Mouse (Mus musculus): ENCODE measurements at regions not wholly inside any gene's neighbourhood (a gene's known extent, or its start where the extent isn't known, plus 50 kb on each side); places are given as distances from the start of the nearest gene placed in this dataset.

GRCm38 (mm10) chr11:57432299-57432698, 86.1 kb downstream of the Fam114a2 start:
- no peak for DNase-seq (ENCODE audit: low spot score in 2 of 2)

GRCm38 (mm10) chr11:57431886-57432285, 86.5 kb downstream of the Fam114a2 start:
- DNase-seq (ENCODE audit: low spot score in 2 of 2), result no peak

- DNase-seq (ENCODE audit: low spot score in 2 of 2), result peak in 1 of 2 experiments; percentile 10
These were observed 92.2 kb downstream of the Fam114a2 start for GRCm38 (mm10) chr11:57426046-57426805.

- DNase-seq (ENCODE audit: low spot score in 2 of 2), result no peak
These were observed 99.0 kb downstream of the Fam114a2 start for GRCm38 (mm10) chr11:57419416-57419815.

- DNase-seq (ENCODE audit: low spot score in 2 of 2), result no peak
These were observed 102.4 kb downstream of the Fam114a2 start for GRCm38 (mm10) chr11:57416011-57416410.

- DNase-seq (ENCODE audit: low spot score in 2 of 2), result no peak
These were observed 103.2 kb downstream of the Fam114a2 start for GRCm38 (mm10) chr11:57415167-57415566.

- no peak for DNase-seq (ENCODE audit: low spot score in 2 of 2)
These were observed 103.7 kb downstream of the Fam114a2 start for GRCm38 (mm10) chr11:57414697-57415096.

GRCm38 (mm10) chr11:57413271-57413670, 105.1 kb downstream of the Fam114a2 start:
- DNase-seq (ENCODE audit: low spot score in 2 of 2), result no peak

- no peak for DNase-seq (ENCODE audit: low spot score in 2 of 2)
These were observed 105.7 kb downstream of the Fam114a2 start for GRCm38 (mm10) chr11:57412766-57413165.

- peak in 1 of 2 experiments; percentile 9 for DNase-seq (ENCODE audit: low spot score in 2 of 2)
These were observed 114.2 kb downstream of the Fam114a2 start for GRCm38 (mm10) chr11:57404172-57404571.

GRCm38 (mm10) chr11:57401610-57402009, 116.8 kb downstream of the Fam114a2 start:
- no peak for DNase-seq (ENCODE audit: low spot score in 2 of 2)

GRCm38 (mm10) chr11:57399366-57399765, 119.1 kb downstream of the Fam114a2 start:
- no peak for DNase-seq (ENCODE audit: low spot score in 2 of 2)

- no peak for DNase-seq (ENCODE audit: low spot score in 2 of 2)
These were observed 122.0 kb downstream of the Fam114a2 start for GRCm38 (mm10) chr11:57396429-57396828.

GRCm38 (mm10) chr11:57390826-57391225, 127.6 kb downstream of the Fam114a2 start:
- no peak for DNase-seq (ENCODE audit: low spot score in 2 of 2)

All from cerebellum, postnatal 4 days (tissue).